Mouse (Mus musculus) bone marrow macrophage, adult 2 months (primary cell): ENCODE measurements at regions not wholly inside any gene's neighbourhood (a gene's known extent, or its start where the extent isn't known, plus 50 kb on each side); places are given as distances from the start of the nearest gene placed in this dataset.

Experiments used
- CTCF ChIP-seq: IDR thresholded peaks from 2 replicates; pipeline ENCODE4 v1.5.1; 2012; ENCODE audit warnings: low read depth, mild to moderate bottlenecking, low read length, moderate library complexity
- POLR2A ChIP-seq: IDR thresholded peaks from 2 replicates; pipeline ENCODE4 v1.6.1; 2012; ENCODE audit warnings: mild to moderate bottlenecking, low read depth, low read length, borderline replicate concordance

DNA sequence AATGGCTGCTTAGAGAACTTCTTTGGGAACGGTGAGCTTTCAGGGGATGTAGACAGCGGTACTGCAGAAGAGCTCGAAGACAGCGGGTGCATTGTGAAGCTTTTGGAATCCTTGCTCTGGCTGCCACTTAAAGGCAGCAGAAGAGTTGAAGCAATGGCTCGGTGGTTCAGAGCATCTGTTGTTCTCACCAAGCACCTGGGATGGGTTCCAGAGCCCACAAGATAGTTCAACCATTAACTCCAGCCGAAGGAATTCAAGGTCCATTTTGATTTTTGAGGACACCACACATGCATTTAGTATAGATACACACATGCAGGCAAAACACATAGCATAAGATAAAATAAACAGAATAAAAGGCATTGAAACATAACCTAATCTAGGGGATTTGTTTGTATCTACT is 181.9 kb upstream of the Tet2 start:
- TF ChIP-seq CTCF (no peak), POLR2A (no peak)
